Mouse (Mus musculus): ENCODE results near the gene Birc5. TPM values are rescaled to one million over a fixed set of nuclear protein-coding genes. Genes with fewer than 3 reads are reported as not detected.
A peak's percentile ranks its signal among the peaks of the same experiment; 100 is the strongest.
"Not testable (repeated sequence)": the region's sequence is repeated elsewhere in the genome, so short reads cannot be mapped to it uniquely, and the experiment has no call there.

Gene Birc5
- polyA plus RNA-seq, 1 experiment, result 2.3 TPM

GRCm38 (mm10) chr11:117826916-117827315 lies 22.1 kb upstream of the Birc5 start:
- DNase-seq (ENCODE audit: low read depth), result no peak

GRCm38 (mm10) chr11:117827386-117827785 lies 21.7 kb upstream of the Birc5 start:
- no peak for DNase-seq (ENCODE audit: low read depth)

- no peak for DNase-seq (ENCODE audit: low read depth)
Measured at GRCm38 (mm10) chr11:117828149-117828887, 20.7 kb upstream of the Birc5 start.

GRCm38 (mm10) chr11:117828888-117829604 lies 20.0 kb upstream of the Birc5 start:
- no peak for DNase-seq (ENCODE audit: low read depth)

GRCm38 (mm10) chr11:117829671-117830215 lies 19.3 kb upstream of the Birc5 start:
- no peak for DNase-seq (ENCODE audit: low read depth)

- no peak for DNase-seq (ENCODE audit: low read depth)
Measured at GRCm38 (mm10) chr11:117830401-117830800, 18.6 kb upstream of the Birc5 start.

GRCm38 (mm10) chr11:117832086-117832969 lies 16.7 kb upstream of the Birc5 start:
- no peak for DNase-seq (ENCODE audit: low read depth)

- not testable (repeated sequence) for DNase-seq (ENCODE audit: low read depth)
Measured at GRCm38 (mm10) chr11:117833509-117833908, 15.5 kb upstream of the Birc5 start.

- no peak for DNase-seq (ENCODE audit: low read depth)
Measured at GRCm38 (mm10) chr11:117834086-117834485, 15.0 kb upstream of the Birc5 start.

- no peak for DNase-seq (ENCODE audit: low read depth)
Measured at GRCm38 (mm10) chr11:117836306-117836705, 12.7 kb upstream of the Birc5 start.

GRCm38 (mm10) chr11:117838572-117838971 lies 10.5 kb upstream of the Birc5 start:
- no peak for DNase-seq (ENCODE audit: low read depth)

GRCm38 (mm10) chr11:117839021-117839420 lies 10.0 kb upstream of the Birc5 start:
- no peak for DNase-seq (ENCODE audit: low read depth)

GRCm38 (mm10) chr11:117840910-117841309 lies 8.1 kb upstream of the Birc5 start:
- DNase-seq (ENCODE audit: low read depth), result no peak

- DNase-seq (ENCODE audit: low read depth), result no peak
Measured at GRCm38 (mm10) chr11:117843434-117843833, 5.6 kb upstream of the Birc5 start.

GRCm38 (mm10) chr11:117844997-117845396 lies 4.1 kb upstream of the Birc5 start:
- peak; percentile 95 for DNase-seq (ENCODE audit: low read depth)

GRCm38 (mm10) chr11:117845651-117846050 lies 3.4 kb upstream of the Birc5 start:
- DNase-seq (ENCODE audit: low read depth), result no peak

GRCm38 (mm10) chr11:117846640-117847039 lies 2.4 kb upstream of the Birc5 start:
- DNase-seq (ENCODE audit: low read depth), result no peak

GRCm38 (mm10) chr11:117847593-117848215 lies 1.3 kb upstream of the Birc5 start:
- no peak for DNase-seq (ENCODE audit: low read depth)

GRCm38 (mm10) chr11:117848271-117848984 lies 623 bp upstream of the Birc5 start:
- no peak for DNase-seq (ENCODE audit: low read depth)

GRCm38 (mm10) chr11:117852875-117853274 lies 3.8 kb downstream of the Birc5 start:
- DNase-seq (ENCODE audit: low read depth), result no peak

- no peak for DNase-seq (ENCODE audit: low read depth)
Measured at GRCm38 (mm10) chr11:117854241-117854640, 5.2 kb downstream of the Birc5 start.

Measured in gonadal fat pad, adult 2 months (tissue).